Mouse (Mus musculus) layer of hippocampus, adult 8-10 months (tissue): Measurements from ENCODE around the gene Nr2c1. TPM values are rescaled to one million over a fixed set of nuclear protein-coding genes. Genes with fewer than 3 reads are reported as not detected.

Experiments used
- DNase-seq, 2 experiments: peaks; one replicate each; pipeline ENCODE4 v3.0.0; 2022; ENCODE audit warnings: low spot score in 2 of 2
- total RNA-seq, 4 experiments: library from RNA; stranded (reverse); gene quantifications; 2 replicates each; pipeline ENCODE4 v1.2.4; 2022

Gene Nr2c1
- total RNA-seq: 10 to 100 TPM in 1 of 4 experiments, 1 to 10 TPM in 3; 8.1 to 11.5 (median 8.6) TPM

DNA sequence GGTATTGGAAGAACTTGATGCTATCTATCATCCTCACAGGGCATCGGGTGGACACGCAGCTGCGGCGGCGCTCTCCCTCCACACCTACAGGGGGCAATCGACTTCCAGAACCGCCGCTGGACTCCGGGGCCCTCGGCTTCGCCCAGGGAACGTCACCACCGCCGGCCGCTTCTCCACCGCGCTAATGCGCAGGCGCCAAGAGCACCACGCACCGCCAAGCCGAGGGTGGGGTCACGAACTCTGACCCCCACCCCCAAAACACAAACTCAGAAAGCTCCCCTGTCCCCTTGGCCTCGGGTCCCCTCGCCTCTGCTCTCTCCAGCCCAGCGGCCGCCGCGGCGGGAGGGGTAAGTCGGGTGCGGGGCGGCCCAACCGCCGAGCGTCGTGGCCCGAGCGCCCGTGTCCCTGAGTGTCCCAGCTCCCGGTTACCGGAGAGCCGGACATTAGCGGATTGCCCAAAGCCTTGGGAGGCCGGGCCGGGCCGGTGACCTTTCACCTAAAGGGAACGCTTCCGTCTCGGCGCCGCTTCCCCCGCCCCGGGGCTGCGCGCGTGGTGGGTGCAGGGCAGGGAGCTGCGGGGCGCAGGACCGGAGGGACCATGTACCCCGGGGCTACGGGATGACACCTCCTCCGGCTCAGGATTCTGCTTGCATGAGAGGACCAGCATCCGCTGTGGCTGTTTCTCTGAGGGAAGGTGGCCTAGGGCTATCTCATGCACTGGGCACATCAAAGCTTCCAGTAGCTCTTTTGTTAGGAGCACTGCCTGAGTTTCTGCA, at the start of gene Nr2c1:
Gene Nr2c1 (plus strand): TSS at position 268 of the 776 bp plus-strand sequence.
- peak; percentile 89 to 93 for DNase-seq

DNA sequence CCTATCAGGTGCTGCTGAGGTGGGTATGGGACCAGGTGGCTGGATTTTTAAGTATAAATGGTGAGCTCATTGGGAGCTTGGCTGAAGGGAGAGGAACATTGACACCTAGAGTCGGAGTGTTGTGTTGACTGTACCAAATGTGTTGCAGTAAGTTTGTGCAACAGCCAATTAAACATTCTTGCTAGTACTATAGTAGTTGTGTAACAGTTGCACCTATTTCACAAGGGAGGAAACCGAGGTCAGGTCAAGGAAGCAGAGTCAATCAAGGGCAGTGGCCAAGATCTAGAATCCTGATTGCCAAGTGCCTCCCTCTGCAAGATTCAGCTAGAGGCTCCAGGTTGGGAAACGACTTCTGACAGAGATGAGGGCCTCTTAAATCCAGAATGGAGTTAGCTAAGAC, 49.7 kb upstream of the Nr2c1 start:
- DNase-seq: no peak

DNA sequence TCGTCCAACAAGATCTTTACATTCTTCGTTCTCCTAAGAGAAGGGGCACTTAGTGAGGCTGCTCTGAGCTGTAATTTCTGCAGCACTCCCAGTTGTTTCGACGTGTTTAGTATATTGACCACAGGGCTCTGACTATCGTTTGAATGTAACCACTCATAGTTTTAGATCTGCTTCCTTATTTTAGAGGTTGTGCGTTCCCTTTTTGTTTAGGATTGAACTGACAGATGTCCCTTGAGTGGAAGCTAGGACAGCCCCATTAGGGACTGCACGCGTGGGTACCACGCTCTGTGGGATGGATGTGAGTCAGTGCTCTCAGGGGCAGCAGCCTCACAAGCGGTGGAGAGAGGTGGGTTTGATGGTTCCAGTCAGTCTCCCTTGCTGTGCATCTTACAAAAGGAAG, 42.3 kb upstream of the Nr2c1 start:
- no peak for DNase-seq

DNA sequence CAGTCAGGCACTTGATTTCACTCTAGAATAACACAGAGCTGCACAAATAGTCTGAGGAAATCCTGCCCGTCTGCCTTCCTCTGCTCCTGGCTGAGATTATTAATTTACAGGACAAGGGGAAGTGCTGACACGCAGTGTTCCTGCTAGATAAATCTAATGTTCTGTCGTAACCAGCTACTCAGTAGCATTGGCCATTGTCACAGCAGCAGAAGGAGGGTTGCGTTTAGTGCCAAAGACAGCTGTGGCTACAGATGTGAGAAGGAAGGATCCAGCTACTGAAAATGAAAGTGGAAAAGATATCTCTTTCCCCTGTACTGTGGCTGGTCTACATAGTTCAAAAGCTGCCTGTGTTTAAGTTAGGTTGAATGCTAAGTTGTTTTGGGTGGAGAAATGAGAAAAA, 40.7 kb upstream of the Nr2c1 start:
- no peak for DNase-seq

DNA sequence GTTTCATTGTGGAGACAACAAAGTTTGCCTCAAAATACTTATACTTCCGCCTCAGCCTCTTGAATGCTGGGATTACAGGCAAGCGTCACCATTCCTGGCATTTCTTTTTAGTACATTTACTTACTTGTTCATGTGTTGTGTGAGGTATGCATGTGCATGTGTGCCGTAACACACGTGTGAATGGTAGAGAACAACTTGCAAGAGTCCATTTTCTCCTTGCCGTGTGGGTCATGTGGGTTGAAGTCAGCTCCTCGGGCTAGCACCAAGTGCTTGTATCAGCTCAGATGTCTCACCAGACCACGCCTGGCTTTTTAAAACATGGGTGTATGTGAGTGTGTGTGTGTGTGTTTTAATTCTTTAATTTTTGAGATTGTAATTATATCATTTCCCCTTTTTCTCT, 40.2 kb upstream of the Nr2c1 start:
- DNase-seq: no peak

DNA sequence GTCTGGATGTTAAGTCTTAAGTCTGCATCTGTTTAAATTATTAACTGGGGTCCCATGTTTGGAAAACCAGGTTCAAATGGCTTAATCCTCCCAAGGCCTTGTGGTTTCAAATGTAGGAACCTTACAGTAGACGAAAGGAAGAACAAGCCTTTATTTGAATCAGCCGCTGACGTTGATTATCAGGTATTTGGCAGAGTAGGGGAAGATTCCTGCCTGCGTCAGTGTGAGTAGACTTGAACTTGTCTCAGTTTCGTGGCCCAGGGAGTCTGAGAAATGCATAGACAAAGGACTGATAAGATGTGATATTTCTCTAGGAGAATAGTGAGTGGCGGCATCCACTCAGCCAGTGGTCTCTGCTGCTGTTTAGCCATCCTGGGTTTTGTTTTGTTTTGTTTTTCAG, 39.0 kb upstream of the Nr2c1 start:
- no peak for DNase-seq

DNA sequence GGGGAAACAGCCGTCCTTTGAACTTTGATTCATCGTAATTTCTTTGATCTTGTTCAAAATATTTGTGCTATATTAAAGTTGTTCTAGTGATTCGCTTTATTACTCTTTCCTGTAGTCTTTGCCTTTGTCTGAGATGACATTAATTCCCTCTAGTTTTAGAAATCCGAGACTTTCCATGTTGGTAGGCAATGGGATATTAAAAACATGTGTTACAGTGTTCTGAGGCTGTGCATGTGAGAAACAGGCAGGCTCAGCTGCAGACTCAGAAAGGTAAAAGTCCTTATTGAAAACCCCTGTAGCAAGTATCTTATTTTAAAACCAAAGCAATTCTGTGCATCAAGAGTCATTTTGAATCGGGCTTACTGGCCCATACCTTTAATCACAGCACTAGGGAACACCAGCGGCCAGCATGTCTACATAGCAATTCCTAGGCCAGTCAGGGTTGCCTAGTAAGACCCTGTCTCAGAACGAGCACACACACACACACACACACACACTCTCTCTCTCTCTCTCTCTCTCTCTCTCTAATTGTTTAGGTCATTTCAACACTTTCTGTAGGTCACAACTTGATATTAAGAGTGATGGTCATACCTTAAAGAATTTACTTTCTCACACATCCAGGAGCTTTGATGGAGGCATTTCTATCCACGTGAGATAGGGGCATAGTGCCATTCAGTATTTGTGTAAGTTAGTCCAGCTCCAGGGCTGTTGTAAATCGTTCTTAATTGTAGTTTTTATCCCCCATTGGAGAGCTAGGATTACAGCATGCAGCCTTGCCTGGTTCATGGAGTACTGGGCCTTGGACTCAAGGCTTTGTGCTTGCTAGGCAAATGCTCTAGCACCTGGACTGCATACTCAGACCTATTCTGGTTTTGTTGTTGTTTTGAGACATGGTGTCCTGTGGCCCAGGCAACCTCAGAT, 36.7 kb upstream of the Nr2c1 start:
- DNase-seq: no peak

DNA sequence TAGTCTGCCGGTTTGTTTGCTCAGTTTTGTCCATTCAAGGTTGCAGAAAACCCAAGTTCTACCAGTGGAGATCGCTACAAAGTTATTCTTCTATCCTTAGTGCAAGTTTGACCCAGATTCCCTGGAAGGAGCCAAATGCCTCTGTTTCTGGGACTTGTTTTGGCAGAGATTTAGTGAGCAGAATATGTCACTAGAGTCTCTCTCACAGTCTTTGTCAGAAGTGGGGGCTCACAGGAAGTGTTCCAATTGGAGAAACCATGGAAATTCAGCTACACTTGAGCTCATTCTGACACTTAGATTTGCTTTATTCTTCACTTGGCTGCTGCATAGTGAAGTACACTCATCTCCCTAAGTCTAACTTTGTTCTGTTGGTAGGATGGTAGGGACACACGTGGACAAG, 35.6 kb upstream of the Nr2c1 start:
- DNase-seq: no peak

DNA sequence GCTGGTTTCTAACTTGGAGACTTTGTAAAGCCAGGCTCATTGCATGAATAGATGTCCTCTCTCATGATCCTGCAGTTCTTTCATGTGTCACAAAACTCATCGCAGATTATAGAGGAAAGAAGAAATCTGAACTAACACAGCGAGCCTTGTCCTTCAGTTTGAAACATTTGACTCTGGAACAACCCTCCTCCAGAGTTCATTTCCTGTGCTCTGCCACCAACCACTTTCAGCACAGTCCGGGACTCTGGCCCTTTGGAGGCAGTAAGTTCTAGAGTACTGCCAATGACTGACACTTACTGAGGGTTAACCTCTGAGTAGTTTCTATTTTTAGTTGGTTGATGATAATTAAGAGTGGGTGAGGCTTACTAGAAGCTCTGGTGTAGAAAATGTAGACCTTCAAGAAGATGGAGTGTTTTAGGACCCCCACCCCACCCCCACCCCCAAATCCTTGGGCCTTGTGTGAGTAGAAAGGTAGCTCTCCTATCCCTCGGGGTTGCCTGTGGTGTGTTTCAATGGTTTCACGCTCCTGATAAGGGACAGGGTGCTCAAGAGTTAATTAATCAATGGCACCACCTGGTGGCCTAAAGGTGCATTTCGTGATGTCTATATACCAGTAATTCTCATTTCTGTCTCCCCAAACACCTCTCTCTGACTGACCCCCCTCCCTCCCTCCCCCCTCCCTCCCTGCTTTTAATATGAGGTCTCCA, 31.8 kb upstream of the Nr2c1 start:
- DNase-seq: peak; percentile 58 to 83

DNA sequence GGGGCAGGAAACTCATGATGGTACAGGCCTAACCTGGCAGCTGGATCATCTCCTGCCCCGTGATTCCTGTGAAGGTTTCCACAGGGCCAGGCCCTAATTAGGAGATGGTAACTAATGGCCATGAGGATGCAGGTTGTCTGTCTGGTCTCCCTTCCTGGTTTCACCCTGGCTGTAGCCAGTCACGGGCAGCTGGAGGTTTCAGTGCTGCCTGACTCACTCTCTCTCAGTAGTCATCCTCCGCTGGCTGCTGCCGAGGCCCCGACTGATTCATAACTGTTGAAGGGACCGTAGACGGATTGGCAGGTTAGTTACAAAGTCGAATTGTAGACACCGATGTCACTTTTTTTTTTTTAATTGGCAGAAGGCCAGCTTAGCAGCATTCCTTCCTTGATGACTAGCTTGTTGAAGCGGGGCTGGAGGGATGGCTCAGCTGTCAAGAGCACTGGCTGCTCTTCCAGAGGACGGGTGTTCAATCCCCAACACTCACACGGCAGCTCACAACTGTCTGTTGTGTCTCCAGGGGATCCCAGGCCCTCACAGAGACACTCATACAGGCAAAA, 31.0 kb upstream of the Nr2c1 start:
- DNase-seq: no peak

DNA sequence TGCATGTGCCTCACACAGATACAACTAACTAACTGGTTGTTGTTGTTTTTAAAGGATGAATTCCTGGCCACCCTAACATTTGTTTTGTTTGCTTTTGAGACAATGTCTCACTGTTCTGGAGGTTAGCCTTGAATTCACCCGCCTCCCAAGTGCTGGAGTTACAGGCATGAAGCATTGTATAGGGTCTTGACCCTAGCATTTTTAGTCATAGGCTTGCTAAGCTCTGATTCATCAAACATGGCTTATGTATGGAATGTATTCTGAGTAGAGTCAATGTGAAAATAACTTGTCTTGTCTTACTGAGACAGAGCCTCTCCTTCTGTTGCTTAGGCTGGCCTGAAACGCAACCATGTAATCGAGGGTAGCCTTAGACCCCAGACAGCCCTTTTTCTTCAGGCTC, 29.9 kb upstream of the Nr2c1 start:
- no peak for DNase-seq

DNA sequence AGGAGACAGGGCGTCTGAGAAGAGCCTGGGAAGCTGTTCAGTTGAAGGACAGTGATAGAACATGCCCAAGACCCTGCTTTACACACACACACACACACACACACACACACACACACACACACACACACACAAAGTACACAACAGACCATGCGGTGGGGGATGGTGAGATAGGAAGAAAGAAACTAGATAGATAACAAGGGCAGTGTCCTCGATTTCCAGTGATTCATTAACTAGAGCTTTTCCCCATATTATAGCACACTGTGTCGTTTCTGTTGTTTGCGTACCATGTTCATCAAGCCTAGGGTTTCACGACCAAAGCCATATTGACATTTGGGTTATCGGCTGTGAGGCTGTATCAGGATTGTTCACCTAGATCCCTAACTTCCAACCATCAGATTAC, 28.8 kb upstream of the Nr2c1 start:
- no peak for DNase-seq

DNA sequence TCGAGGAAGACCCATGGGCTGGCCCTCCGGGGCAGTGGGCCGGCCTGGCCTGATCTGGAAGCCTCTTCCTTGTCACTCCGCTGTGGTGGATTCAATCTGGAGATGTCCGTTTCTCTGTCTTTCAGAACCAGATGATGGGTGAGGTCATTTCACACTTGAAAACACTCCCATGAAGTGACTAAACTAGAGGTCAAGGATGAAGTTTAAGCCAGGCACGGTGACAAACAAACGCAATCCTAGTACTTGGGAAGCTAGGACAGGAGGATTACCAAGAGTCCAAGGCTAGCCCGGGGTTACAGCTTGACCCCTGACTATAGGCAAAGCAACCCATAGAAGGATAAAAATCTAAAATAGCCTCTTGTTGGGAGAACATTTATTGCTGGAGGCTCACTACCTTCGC, 27.1 kb upstream of the Nr2c1 start:
- DNase-seq: no peak

DNA sequence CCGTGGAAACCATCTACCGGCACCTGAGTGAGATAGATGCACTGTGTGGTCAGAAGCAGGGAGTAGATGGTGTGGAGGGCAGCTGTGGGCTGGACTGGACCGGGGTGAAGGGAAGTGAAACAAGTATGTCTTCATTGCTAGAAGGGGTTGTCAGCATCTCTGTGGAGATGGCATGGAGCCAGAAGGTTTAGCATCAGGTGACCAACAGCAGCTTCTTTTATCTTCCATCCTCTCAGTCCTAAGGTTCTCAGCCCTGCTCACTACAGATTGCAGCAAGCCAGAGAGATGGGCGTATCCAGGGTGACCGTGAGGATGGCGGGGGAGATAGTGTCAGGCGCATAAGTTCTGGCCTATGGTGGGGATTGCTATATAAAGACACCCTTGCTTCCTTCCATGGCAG, 25.2 kb upstream of the Nr2c1 start:
- DNase-seq: no peak

DNA sequence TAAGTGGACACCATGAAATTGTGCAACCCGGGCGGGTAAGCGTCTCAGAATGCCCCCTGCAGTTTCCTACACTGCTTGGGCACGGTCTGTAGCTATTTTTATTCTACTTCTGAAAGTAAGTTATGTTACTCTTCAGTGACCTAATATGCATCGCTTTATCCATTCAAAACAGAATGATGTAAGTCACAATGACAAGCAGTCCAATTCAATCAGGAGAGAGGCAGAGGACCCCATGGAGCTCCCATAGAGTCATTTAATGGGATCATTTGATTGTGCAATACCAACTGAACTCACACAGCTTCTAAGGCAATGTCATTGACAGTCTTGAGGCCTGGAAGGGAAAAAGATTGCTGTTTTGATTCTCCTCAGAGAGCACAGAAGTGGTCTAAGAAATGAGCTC, 24.2 kb upstream of the Nr2c1 start:
- DNase-seq: no peak

DNA sequence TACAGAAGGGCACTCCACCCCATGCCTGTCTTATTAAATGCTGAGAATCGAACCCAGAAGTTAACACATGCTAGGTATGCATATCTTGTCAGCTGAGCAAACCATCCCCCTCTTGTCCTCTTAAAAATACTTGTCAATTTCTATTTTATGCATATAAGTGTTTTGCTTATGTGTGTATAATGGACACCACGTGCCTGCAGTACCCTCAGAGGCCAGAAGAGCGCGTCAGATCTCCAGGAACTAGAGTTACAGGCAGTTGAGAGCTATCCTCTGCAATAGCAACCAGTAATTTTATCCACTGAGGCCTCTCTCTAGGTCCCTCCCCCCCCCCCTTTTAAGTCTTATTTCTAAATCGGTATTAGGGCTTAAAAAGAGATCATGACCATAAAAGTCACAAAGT, 23.4 kb upstream of the Nr2c1 start:
- no peak for DNase-seq

DNA sequence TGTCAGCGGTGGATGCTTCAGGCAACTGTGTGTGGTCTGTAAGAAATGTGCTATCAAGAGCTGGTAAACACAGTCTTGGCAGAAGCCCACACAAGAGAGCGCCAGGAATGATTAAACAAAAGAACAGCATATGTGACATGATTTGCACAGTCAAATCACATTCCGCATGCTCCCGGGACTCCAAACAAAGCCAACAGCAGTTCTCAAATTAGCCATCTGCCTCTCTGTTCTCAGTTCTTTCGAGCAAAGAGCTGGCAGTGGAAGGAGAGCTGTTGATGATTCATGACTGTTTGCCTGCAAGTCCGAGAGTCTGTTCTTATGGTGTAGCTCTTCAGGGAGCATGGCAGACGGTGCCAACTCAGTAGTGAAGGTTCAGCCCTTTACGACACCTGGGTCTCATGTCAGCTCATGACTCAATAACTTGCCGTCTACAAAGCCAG, 18.1 kb upstream of the Nr2c1 start:
- DNase-seq: peak; percentile 88 to 90

DNA sequence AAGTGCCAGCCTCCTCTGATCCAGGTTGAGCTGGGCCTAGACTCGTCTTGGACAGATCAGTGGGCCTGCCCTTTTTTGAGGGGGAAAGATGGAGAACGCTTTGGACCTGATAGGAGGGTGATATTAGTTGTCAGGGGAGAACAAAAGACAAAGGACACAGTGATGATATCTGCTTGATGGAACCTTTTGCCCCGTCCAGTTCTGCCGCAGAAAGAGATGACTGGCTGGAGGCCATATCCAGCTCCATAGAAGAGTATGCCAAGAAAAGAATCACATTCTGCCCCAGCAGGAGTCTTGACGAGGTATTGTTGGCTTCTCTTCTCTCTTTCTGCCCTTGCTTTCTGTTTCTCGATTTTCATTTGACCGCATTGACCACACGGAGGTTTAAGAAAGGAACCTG, 14.7 kb upstream of the Nr2c1 start:
- DNase-seq: no peak

DNA sequence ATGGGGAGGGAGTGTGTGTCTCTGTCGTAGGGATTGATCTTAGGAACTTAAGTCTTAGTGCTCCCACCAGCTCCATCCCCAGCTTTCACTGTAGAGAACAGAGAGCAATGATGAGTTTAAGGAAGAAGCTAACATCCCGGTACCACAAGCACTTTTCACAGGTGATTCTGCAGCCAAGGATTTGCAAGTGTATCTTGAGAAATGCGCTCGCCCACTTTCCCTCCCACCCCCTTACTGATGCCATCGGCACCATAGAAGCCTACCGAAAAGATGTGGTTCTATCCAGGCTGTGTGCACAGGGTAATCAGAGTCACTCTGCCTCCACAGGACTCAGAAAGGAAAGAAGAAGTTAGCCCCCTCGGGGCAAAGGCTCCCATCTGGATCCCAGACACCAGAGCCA, 14.1 kb upstream of the Nr2c1 start:
- no peak for DNase-seq

DNA sequence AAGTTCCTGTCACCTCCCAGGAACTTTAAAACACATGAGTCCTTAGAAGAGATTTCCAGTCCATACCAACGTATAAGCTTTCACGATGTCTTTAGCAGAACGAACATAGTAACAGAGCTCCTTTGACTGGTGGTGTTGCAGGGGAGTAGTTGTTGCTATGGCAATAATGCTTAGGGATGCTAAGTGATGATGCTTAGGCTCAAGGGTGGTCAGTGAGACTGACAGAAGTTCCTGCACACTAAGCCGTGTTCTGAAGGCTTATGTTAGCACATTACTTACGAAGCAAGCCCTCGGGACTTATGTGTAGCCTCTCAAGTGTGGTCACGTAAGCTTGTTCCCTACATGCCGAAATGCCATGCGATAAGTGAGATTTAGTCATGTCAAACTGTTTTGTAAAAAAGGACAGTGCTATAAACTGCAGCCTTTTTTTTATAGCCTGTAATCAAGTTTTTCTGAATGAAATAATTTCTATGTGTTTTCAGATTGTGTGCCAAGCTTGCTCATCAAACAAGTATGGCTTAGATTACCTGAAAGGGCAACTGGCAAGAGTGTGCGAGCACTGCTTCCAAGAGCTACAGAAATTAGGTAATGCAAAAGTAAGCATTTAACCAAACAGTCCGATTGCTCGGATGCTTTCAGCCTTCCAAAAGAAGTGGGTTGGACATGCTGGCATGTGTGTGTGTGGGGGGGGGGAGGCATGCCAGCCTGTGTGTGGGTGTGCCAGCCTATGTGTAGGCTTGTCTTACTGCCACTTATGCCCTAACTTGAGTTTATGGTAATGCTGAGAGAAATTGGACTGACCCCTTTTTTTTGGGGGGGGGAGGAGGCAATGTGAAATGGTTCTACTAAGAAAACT, 13.1 kb upstream of the Nr2c1 start:
- peak in 1 of 2 experiments; percentile 24 for DNase-seq
